Mouse (Mus musculus) spleen, adult 2 months (tissue): ENCODE results near the gene Spesp1. TPM values are rescaled to one million over a fixed set of nuclear protein-coding genes. Genes with fewer than 3 reads are reported as not detected.

Source experiments
- DNase-seq, 2 experiments: peaks; one replicate each; pipeline versions ENCODE4 v3.0.0 to v3.0.0-alpha.2; 2012 to 2021; ENCODE audit warnings: low spot score in 2 of 2, low read depth in 1 of 2
- H3K27ac ChIP-seq: fragments of 200-500 bp; 2 replicates; pipeline ENCODE4 v1.5.1; 2012; ENCODE audit warnings: low read length, inconsistent platforms; ENCODE audit not compliant: insufficient read depth
- H3K27me3 ChIP-seq: fragments of 200-500 bp; 2 replicates; pipeline ENCODE4 v1.6.1; 2012; ENCODE audit warnings: mild to moderate bottlenecking, moderate library complexity, low read length, inconsistent platforms; ENCODE audit not compliant: control insufficient read depth, insufficient read depth
- H3K36me3 ChIP-seq: fragments of 200-500 bp; 2 replicates; pipeline ENCODE4 v1.6.1; 2012; ENCODE audit warnings: mild to moderate bottlenecking, low read length, inconsistent platforms; ENCODE audit not compliant: control insufficient read depth, insufficient read depth
- H3K4me1 ChIP-seq: fragments of 200-500 bp; 2 replicates; pipeline ENCODE4 v1.6.1; 2011; ENCODE audit warnings: inconsistent platforms; ENCODE audit not compliant: control insufficient read depth, insufficient read depth, insufficient read length
- H3K4me3 ChIP-seq: fragments of 200-500 bp; 2 replicates; pipeline ENCODE4 v1.5.1; 2011; ENCODE audit warnings: mild to moderate bottlenecking, inconsistent platforms; ENCODE audit not compliant: insufficient read depth, insufficient read length; ENCODE audit errors: extremely low read depth
- CTCF ChIP-seq: fragments of 200-500 bp; IDR thresholded peaks from 2 replicates; pipeline ENCODE4 v1.5.1; 2011; ENCODE audit warnings: mild to moderate bottlenecking, inconsistent platforms; ENCODE audit not compliant: insufficient read depth, insufficient read length, insufficient replicate concordance; ENCODE audit errors: extremely low read depth
- POLR2A ChIP-seq: fragments of 200-500 bp; IDR thresholded peaks from 2 replicates; pipeline ENCODE4 v1.6.1; 2011; ENCODE audit warnings: low read depth, low read length, inconsistent platforms
- WGBS: fragments of 180-500 bp; shearing (Covaris S2); methylation state at CpG from one replicate; pipeline ENCODE4 v1.1.7; 2018; 5-methylcytosine and 5-hydroxymethylcytosine counted together
- polyA plus RNA-seq: library from polyadenylated mRNA; depleted of rRNA; stranded (reverse); fragments of >200 nt; gene quantifications from 2 replicates; pipeline ENCODE4 v1.2.3, GENCODE M21; 2012; rRNA removed

Spesp1 gene
- polyA plus RNA-seq, 1 experiment = not detected

DNA sequence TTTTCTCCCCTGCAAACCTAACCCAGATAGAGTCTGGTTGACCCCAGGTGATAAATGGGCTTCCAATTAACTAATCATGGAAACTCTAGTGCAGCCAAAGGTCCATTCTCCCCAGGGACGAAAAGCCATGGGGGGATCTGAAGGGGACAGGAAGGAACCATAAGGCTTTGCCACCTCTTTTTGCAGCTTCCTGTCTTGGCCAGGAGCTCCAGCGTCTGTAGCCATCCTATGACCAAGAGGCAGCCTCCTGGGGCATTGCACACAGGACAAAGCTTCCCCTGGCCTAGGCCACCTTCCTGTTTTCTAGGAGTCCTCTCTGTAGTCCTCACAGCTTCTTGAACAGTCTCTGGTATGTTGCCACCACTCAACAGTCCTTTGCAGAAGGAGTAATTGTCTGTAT is 46.5 kb downstream of the Spesp1 start:
- WGBS = 40% methylated on average over 2 of the region's 2 CpGs
- no peaks in the 10 kb centered on the region for H3K27me3 ChIP-seq
- H3K4me3 ChIP-seq = no peak overlapping the region
- no peak overlapping the region for H3K27ac ChIP-seq
- no peaks in the 10 kb centered on the region for H3K4me1 ChIP-seq
- DNase-seq = no peak
- TF ChIP-seq CTCF = no peak
- no peak for TF ChIP-seq POLR2A
- no peaks in the 10 kb centered on the region for H3K36me3 ChIP-seq

DNA sequence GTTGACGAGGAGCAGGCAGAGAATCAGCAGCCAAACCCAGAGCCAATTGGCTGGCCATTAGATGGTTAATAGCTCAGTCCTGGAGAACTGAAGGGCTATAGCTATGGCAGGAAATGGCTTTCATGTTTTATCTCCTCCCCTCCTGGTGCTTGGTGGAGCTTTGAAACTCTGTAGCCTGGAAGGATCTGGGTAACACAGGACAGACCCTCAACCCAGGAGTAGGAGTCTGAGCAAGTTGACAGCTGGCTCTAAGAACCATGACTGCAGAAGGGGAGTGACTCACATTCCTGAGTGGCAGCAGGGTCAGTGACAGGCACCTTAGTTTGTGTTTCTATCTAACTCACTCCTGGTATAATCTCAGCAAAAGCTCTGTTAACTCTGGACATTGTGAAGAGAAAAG is 49.4 kb downstream of the Spesp1 start:
- Histone ChIP-seq H3K27me3 (no peaks in the 10 kb centered on the region), H3K36me3 (no peaks in the 10 kb centered on the region), H3K4me1 (no peaks in the 10 kb centered on the region), H3K27ac (no peak overlapping the region), H3K4me3 (no peak overlapping the region)
- WGBS = 75% methylated on average over 1 of the region's 1 CpGs
- TF ChIP-seq CTCF (no peak), POLR2A (no peak)
- no peak for DNase-seq

DNA sequence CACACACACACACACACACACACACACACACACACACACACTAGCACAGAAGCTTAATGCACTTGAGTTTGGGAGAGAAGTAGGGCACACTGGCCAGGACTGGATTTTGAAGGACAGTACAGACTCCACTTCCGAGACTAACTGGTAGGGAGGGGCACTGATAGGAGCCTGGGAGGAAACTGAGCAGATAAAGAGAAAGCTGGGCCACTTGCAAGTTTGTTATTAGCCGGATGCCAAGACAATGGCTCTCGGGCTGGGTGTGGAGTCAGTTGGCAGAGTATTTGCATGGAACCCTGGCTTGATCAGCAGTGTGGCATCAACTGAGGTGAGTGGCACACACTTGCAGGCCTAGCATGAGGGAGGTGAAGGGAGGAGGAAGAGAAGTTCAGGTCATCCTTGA is 51.0 kb downstream of the Spesp1 start:
- H3K36me3 ChIP-seq = no peaks in the 10 kb centered on the region
- no peaks in the 10 kb centered on the region for H3K4me1 ChIP-seq
- 82% methylated on average over 3 of the region's 3 CpGs for WGBS
- no peak for DNase-seq
- no peak overlapping the region for H3K4me3 ChIP-seq
- TF ChIP-seq POLR2A (no peak), CTCF (no peak)
- no peaks in the 10 kb centered on the region for H3K27me3 ChIP-seq
- no peak overlapping the region; the same call in 1 of the 2 replicates for H3K27ac ChIP-seq

DNA sequence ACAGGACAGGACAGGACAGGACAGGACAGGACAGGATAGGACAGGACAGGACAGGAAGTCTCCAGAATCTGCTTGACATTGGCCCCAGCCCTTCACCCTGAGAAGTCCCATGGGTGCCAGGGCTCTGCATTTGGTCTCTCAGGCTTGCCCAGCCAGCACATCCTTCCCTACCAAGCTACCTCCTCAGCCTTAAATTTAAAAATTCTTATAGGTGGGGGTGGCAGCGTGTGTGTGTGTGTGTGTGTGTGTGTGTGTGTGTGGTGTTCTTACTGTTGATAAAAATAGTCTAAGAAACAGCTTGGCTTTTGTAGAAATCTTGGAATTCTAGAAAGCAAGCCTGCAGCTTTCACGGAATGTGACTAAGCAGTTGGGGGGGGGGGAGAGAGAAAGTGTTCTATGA is 52.0 kb downstream of the Spesp1 start:
- Histone ChIP-seq H3K4me3 (no peak overlapping the region), H3K36me3 (no peaks in the 10 kb centered on the region), H3K4me1 (no peaks in the 10 kb centered on the region), H3K27me3 (no peaks in the 10 kb centered on the region), H3K27ac (no peak overlapping the region)
- no peak for DNase-seq
- 78% methylated on average over 2 of the region's 2 CpGs for WGBS
- TF ChIP-seq CTCF = no peak
- no peak for TF ChIP-seq POLR2A

DNA sequence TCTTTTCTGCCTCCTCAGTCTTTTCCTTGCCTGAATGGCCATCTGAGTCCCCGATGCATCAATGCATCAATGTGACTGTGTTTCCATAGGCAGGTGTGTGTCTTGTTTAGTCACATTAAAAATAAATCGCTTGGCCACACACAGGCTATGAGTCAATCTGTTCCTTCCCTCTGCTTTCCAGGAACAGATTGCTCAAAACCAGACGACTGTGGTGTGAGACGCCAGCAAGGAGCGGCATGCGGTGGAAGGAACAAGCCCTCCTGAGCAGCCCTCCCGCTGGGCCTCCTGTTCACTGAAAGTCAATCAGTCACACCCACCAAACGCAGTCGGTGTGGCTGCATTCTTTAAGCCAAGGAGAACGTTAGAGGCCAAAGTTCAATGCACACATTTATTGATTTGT is 59.5 kb downstream of the Spesp1 start:
- Histone ChIP-seq H3K27ac (no peak overlapping the region), H3K4me3 (no peak overlapping the region), H3K4me1 (no peaks in the 10 kb centered on the region), H3K27me3 (no peaks in the 10 kb centered on the region), H3K36me3 (no peaks in the 10 kb centered on the region)
- no peak for DNase-seq
- TF ChIP-seq POLR2A (no peak), CTCF (no peak)
- 24% methylated on average over 10 of the region's 10 CpGs for WGBS

DNA sequence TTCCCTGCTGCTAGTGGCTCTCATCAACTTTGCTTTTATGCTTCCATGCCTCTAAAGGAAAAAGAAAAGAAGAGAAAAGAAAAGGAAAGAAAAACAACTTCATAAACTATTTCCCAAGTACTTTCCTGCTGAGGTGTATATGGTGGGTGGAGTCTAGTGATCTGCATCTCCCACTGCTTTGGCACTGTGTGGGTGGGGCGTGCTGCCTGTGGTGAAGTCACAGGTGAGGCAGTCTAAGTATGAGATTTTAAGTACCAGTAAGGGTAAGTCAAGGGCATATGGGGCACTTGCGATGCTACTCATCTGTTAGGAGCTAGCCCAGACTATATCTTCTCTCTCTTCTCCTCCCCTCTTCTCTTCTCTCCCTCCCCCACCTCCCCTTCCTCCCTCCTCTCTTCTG is 60.0 kb downstream of the Spesp1 start:
- Histone ChIP-seq H3K4me3 (no peak overlapping the region), H3K36me3 (no peaks in the 10 kb centered on the region), H3K27ac (no peak overlapping the region), H3K4me1 (no peaks in the 10 kb centered on the region), H3K27me3 (no peaks in the 10 kb centered on the region)
- TF ChIP-seq POLR2A (no peak), CTCF (no peak)
- DNase-seq = no peak
- WGBS = 86% methylated on average over 2 of the region's 2 CpGs

Other genes with a start within 250 kb of the Spesp1 start
- gene Glce, start 159.6 kb downstream of the Spesp1 start, polyA plus RNA-seq = 1.1 and 1.4 TPM in 2 replicates
- 14.1 and 16.2 TPM in 2 replicates for gene Anp32a, start 59.1 kb upstream of the Spesp1 start, polyA plus RNA-seq